Mouse (Mus musculus): ENCODE results near the gene Mdm1. TPM values are rescaled to one million over a fixed set of nuclear protein-coding genes. Genes with fewer than 3 reads are reported as not detected.

The Mdm1 gene
- polyA plus RNA-seq, 1 experiment from 2014 or later = 13.9 TPM

DNA sequence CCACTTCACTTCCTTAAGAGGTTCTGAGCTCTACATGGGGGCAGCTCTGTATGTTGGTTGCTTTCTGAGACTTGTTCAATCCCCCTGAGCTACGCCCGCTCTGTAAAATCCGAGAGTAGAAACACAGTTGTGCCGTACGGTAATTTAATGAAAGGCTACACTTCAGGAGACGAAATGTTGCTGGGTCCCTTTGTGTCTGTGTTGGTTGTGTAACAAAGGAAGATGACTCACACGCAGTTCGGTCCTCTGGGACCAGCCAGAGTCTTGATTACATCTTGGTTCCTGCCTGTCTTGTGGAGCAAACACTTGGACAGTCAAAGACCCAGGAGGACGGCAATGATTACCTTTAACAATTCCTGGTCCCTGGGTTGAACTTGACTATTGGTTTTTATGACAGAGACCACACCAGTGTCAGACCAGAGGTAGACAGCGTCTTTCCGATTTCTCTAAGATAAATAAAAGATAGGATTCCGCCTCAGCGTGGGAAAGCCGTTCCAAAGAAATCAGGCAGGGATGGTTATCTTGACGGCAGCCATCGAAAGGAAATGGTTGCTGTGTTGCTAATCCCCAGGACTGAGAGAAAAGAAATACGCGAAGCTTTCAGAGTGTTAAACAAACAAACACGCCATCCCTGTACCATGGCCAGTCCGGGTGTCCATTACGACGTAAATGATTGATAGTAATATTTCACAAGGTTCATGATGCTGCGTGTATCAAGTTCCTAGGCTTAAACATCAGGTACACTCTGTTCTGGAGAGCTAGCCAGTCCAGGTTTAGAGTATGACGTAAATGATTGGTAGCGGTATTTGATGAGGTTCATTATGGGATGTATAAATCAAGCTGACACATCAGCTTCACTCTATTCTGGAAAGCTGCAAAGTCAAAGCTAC, 20.3 kb upstream of the Mdm1 start:
- Histone ChIP-seq H3K4me1 (ENCODE audit: control insufficient read depth, insufficient read depth, low read length) (no peaks in the 10 kb centered on the region), H3K27me3 (replicated peaks; ENCODE audit: control insufficient read depth, insufficient read depth, low read length) (no peaks in the 10 kb centered on the region), H3K9me3 (ENCODE audit: control insufficient read depth, low read length) (no peaks in the 10 kb centered on the region), H3K36me3 (ENCODE audit: control insufficient read depth, insufficient read depth, low read length) (no peaks in the 10 kb centered on the region), H3K4me2 (ENCODE audit: low read depth, low read length) (no peak overlapping the region), H3K9ac (ENCODE audit: low read depth, low read length) (no peak overlapping the region), H3K27ac (ENCODE audit: low read length) (no peak overlapping the region), H3K4me3 (ENCODE audit: low read length) (no peak overlapping the region)
- WGBS = 55% methylated on average over 25 of the region's 25 CpGs
- ATAC-seq = no peak

DNA sequence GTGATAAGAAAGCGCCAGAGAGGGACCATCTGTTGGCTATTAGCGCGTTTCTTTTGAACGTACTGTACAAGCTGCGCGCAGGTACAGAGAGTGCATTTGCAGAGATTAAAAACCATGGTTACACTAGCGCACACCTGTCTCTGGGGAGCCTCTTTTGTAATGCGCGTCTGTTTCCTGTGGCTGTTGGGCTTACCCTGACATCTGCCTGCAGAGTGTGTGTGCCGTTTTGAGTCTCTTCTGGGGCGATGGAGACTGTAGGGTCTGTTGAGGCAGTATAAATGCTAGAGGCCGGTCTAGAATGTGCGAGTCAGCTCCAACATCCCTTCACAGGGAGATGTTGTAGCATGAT, 19.7 kb upstream of the Mdm1 start:
- no peaks in the 10 kb centered on the region for H3K27me3 ChIP-seq (replicated peaks; ENCODE audit: control insufficient read depth, insufficient read depth, low read length)
- H3K4me2 ChIP-seq (ENCODE audit: low read depth, low read length) = no peak overlapping the region
- H3K4me3 ChIP-seq (ENCODE audit: low read length) = no peak overlapping the region
- H3K27ac ChIP-seq (ENCODE audit: low read length) = no peak overlapping the region
- WGBS = 47% methylated on average over 13 of the region's 13 CpGs
- no peak overlapping the region for H3K9ac ChIP-seq (ENCODE audit: low read depth, low read length)
- no peaks in the 10 kb centered on the region for H3K4me1 ChIP-seq (ENCODE audit: control insufficient read depth, insufficient read depth, low read length)
- H3K9me3 ChIP-seq (ENCODE audit: control insufficient read depth, low read length) = no peaks in the 10 kb centered on the region
- no peak for ATAC-seq
- H3K36me3 ChIP-seq (ENCODE audit: control insufficient read depth, insufficient read depth, low read length) = no peaks in the 10 kb centered on the region

DNA sequence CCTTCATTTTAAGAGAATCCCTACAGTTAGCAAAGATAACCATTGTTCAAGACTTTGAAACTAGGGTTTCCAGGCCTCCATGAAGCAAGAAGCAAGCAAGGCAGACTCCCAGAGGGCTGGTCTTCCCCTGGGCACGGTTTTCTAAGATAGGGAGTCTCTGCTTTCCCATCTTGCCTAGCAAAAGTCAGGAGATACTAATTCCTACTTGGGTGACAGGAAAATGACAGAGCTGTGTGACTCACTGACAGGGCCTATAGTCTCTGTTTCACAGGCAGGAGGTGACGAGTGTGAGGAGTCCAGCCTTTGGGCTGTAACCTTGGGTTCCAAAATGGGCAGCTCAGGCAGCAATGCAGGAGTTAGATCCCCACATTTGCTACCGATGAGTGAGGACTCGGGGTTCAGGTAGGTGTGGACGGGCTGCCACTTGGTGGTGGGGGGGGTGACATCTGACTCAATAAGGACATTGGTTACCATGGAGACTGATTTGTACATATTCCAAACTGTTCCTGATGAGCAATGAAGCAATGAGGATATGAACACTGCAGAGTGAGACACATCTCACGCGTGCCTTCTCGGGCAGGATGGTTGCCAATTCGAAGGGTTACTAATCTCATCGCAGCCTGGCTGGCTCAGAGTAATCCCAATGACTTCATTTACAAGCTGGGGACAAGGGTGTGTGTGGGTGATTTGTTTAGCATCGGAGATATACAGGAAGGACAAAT, 19.0 kb upstream of the Mdm1 start:
- H3K4me3 ChIP-seq (ENCODE audit: low read length) = no peak overlapping the region
- no peaks in the 10 kb centered on the region for H3K36me3 ChIP-seq (ENCODE audit: control insufficient read depth, insufficient read depth, low read length)
- no peaks in the 10 kb centered on the region for H3K27me3 ChIP-seq (replicated peaks; ENCODE audit: control insufficient read depth, insufficient read depth, low read length)
- no peak overlapping the region for H3K27ac ChIP-seq (ENCODE audit: low read length)
- no peak overlapping the region for H3K4me2 ChIP-seq (ENCODE audit: low read depth, low read length)
- H3K9me3 ChIP-seq (ENCODE audit: control insufficient read depth, low read length) = no peaks in the 10 kb centered on the region
- 88% methylated on average over 11 of the region's 11 CpGs for WGBS
- no peak for ATAC-seq
- no peak overlapping the region for H3K9ac ChIP-seq (ENCODE audit: low read depth, low read length)
- no peaks in the 10 kb centered on the region for H3K4me1 ChIP-seq (ENCODE audit: control insufficient read depth, insufficient read depth, low read length)

DNA sequence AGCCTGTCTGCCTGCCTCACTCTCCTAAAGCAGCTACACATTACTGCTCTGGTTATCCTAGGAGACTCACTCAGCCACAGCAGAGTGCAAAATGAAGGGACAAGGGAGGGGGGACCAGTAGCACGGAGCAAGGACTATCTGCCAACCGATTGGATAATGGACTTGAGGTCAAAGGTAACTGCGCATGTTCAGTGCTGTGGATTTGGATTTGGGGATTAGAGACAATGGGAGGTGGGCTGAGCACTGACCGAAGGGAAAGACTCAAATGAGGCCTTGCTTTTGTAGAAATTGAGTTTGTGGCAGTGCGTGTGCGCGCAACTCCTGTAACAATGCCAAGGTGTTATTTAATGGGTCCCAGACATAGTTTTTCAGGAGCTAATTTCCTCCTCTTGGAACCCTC, 16.4 kb upstream of the Mdm1 start:
- WGBS = 95% methylated on average over 7 of the region's 7 CpGs
- H3K4me1 ChIP-seq (ENCODE audit: control insufficient read depth, insufficient read depth, low read length) = no peaks in the 10 kb centered on the region
- H3K27ac ChIP-seq (ENCODE audit: low read length) = no peak overlapping the region
- peaks cover 7% of the 10 kb centered on the region; the same call in 1 of the 2 replicates for H3K27me3 ChIP-seq (replicated peaks; ENCODE audit: control insufficient read depth, insufficient read depth, low read length)
- no peaks in the 10 kb centered on the region for H3K9me3 ChIP-seq (ENCODE audit: control insufficient read depth, low read length)
- ATAC-seq = no peak
- no peak overlapping the region for H3K9ac ChIP-seq (ENCODE audit: low read depth, low read length)
- H3K4me2 ChIP-seq (ENCODE audit: low read depth, low read length) = no peak overlapping the region
- no peaks in the 10 kb centered on the region for H3K36me3 ChIP-seq (ENCODE audit: control insufficient read depth, insufficient read depth, low read length)
- no peak overlapping the region for H3K4me3 ChIP-seq (ENCODE audit: low read length)

DNA sequence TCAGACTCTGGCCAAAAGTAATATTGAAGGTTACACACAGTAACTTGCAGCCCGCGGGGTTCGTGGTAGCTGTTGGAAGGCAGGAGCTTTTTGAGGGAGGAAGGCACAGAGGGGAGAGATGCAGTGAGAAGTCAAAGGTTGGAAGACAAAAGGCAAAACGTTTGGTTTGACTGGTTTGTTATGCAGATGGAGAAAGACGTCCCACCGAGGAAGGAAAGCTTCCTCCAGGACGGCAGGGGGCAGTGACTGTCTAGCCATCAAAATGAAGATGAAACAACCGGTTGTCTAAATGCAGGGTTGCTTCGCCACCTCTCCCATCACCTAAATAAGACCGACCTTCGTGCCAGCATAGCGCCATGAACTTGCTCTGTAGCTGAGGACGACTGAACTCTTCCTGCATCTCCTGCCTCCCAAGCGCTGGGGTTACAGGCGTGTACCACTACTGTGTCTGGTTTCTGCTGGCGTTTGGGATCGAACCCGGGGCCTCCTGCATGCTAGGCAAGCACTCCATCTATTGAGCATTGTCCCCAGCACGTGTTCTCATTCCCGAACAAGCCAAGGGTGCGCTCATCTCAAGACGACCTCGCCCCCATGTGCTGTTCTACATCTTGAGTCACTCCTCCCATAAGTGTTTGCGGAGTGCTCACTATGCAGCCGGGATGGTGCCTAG, 15.7 kb upstream of the Mdm1 start:
- H3K9me3 ChIP-seq (ENCODE audit: control insufficient read depth, low read length) = no peaks in the 10 kb centered on the region
- no peaks in the 10 kb centered on the region for H3K4me1 ChIP-seq (ENCODE audit: control insufficient read depth, insufficient read depth, low read length)
- 80% methylated on average over 25 of the region's 25 CpGs for WGBS
- H3K4me2 ChIP-seq (ENCODE audit: low read depth, low read length) = no peak overlapping the region
- no peak for ATAC-seq
- no peak overlapping the region for H3K9ac ChIP-seq (ENCODE audit: low read depth, low read length)
- no peak overlapping the region for H3K4me3 ChIP-seq (ENCODE audit: low read length)
- no peaks in the 10 kb centered on the region for H3K36me3 ChIP-seq (ENCODE audit: control insufficient read depth, insufficient read depth, low read length)
- H3K27ac ChIP-seq (ENCODE audit: low read length) = no peak overlapping the region
- H3K27me3 ChIP-seq (replicated peaks; ENCODE audit: control insufficient read depth, insufficient read depth, low read length) = peaks cover 7% of the 10 kb centered on the region; the same call in 1 of the 2 replicates

DNA sequence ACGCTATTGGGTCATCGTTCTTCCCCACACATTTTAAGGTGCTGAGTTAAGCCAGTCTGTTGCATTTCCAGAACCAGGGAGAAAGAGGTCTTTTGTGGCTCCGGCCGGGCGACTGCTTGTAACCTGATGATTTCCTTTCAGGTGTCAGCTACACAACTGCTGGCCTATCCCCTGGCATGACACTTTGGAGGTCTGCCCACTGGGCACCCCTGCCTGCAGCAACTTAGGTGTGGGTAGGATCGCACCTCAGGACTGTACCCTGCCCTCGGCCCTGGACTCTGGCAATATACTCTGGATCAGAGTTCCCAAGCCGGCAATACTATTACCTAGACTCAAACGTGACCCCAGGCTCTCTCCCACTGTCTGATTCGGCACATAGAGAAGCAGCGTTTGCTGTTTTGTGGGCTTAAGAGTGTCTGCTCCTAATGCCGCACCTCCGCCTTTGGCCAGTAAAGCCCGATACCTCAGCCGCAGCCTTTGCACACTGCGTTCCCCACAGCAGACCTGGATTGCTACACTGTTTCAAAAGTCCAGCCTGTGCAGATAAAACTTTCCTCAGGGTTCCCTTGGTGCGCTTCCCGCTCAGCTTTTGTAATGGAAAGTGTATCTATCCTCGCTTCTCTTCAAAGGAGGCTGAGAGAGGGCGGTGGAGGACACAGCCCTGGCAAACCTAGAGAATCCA, 12.5 kb upstream of the Mdm1 start:
- WGBS = 52% methylated on average over 20 of the region's 20 CpGs
- no peaks in the 10 kb centered on the region for H3K4me1 ChIP-seq (ENCODE audit: control insufficient read depth, insufficient read depth, low read length)
- no peaks in the 10 kb centered on the region for H3K9me3 ChIP-seq (ENCODE audit: control insufficient read depth, low read length)
- H3K9ac ChIP-seq (ENCODE audit: low read depth, low read length) = no peak overlapping the region
- ATAC-seq = no peak
- H3K36me3 ChIP-seq (ENCODE audit: control insufficient read depth, insufficient read depth, low read length) = no peaks in the 10 kb centered on the region
- H3K27me3 ChIP-seq (replicated peaks; ENCODE audit: control insufficient read depth, insufficient read depth, low read length) = peaks cover 7% of the 10 kb centered on the region; the same call in 1 of the 2 replicates
- no peak overlapping the region for H3K4me2 ChIP-seq (ENCODE audit: low read depth, low read length)
- no peak overlapping the region for H3K4me3 ChIP-seq (ENCODE audit: low read length)
- no peak overlapping the region for H3K27ac ChIP-seq (ENCODE audit: low read length)

DNA sequence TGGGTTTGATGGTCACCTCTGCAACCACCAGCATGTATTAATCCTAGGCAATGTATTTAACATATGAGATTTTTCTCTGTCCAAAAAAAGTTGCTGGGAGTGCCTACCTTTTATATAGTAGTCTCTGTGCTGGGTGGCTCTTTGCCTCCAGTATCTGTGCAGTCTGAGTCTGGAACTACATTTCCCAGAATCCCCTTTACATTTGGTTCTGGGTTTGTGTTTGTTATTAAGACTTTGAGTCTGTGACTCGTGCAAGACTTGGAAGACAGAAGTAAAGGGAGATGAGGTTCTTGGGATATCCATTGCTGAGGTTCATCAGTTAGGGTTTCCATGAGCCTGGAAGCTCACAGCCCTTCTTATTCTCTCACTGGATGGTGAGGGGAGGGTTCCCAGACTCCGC, 11.6 kb upstream of the Mdm1 start:
- Histone ChIP-seq H3K27ac (ENCODE audit: low read length) (no peak overlapping the region), H3K9me3 (ENCODE audit: control insufficient read depth, low read length) (no peaks in the 10 kb centered on the region), H3K4me3 (ENCODE audit: low read length) (no peak overlapping the region), H3K36me3 (ENCODE audit: control insufficient read depth, insufficient read depth, low read length) (no peaks in the 10 kb centered on the region), H3K9ac (ENCODE audit: low read depth, low read length) (no peak overlapping the region), H3K4me2 (ENCODE audit: low read depth, low read length) (no peak overlapping the region), H3K4me1 (ENCODE audit: control insufficient read depth, insufficient read depth, low read length) (no peaks in the 10 kb centered on the region), H3K27me3 (replicated peaks; ENCODE audit: control insufficient read depth, insufficient read depth, low read length) (peaks cover 7% of the 10 kb centered on the region; the same call in 1 of the 2 replicates)
- ATAC-seq = no peak
- WGBS = 48% methylated on average over 2 of the region's 2 CpGs

DNA sequence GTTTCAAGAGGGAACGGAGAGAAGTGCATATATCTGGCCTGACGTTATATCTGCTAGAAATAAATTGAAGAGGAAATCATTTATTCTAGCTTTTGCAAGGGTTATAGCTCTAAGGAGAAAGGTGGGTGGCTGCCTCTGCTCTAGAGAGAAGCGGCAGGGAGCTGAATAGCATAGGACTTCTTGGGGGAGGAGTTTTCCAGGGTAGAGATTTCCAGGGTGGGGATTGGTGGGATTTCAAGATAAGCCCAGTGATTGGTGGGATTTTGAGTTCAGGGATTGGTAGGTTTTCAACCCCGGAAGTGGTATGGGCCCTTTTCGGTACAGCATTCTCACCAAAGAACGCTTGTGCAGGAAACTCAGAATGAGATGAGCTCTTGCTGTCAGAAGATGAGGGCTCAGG, 8.6 kb upstream of the Mdm1 start:
- Histone ChIP-seq H3K27me3 (replicated peaks; ENCODE audit: control insufficient read depth, insufficient read depth, low read length) (peaks cover 7% of the 10 kb centered on the region; the same call in 1 of the 2 replicates), H3K4me3 (ENCODE audit: low read length) (no peak overlapping the region), H3K27ac (ENCODE audit: low read length) (no peak overlapping the region), H3K9me3 (ENCODE audit: control insufficient read depth, low read length) (no peaks in the 10 kb centered on the region), H3K9ac (ENCODE audit: low read depth, low read length) (no peak overlapping the region), H3K36me3 (ENCODE audit: control insufficient read depth, insufficient read depth, low read length) (no peaks in the 10 kb centered on the region), H3K4me2 (ENCODE audit: low read depth, low read length) (0 out of 2 replicates have a peak overlapping the region, but pooled peaks have one; percentile 3), H3K4me1 (ENCODE audit: control insufficient read depth, insufficient read depth, low read length) (no peaks in the 10 kb centered on the region)
- no peak for ATAC-seq
- WGBS = 62% methylated on average over 6 of the region's 6 CpGs

DNA sequence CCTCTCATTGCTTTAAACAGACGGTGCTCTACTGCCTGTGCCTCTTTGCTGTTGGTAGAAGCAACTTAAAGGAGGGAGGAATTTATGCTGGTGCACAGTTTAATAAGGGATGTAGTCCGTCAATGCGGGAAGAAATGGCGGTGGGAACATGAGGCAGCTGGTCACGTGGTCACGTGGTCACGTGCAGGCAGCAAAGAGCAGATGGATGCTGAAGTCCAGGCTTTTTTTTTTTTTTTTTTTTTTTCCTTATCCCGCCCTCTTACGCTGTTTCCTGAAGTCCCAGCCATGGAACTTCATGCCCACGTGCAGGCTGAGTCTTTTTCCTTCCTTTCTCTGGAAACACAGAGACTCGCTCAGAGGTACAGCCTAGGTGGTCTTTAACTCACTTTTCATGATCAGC, 3.1 kb upstream of the Mdm1 start:
- Histone ChIP-seq H3K4me1 (ENCODE audit: control insufficient read depth, insufficient read depth, low read length) (0 out of 2 replicates have a peak, but pooled peaks cover 2% of the 10 kb centered on the region), H3K4me3 (ENCODE audit: low read length) (no peak overlapping the region), H3K27me3 (replicated peaks; ENCODE audit: control insufficient read depth, insufficient read depth, low read length) (no peaks in the 10 kb centered on the region), H3K27ac (ENCODE audit: low read length) (no peak overlapping the region), H3K36me3 (ENCODE audit: control insufficient read depth, insufficient read depth, low read length) (no peaks in the 10 kb centered on the region), H3K4me2 (ENCODE audit: low read depth, low read length) (no peak overlapping the region), H3K9ac (ENCODE audit: low read depth, low read length) (no peak overlapping the region), H3K9me3 (ENCODE audit: control insufficient read depth, low read length) (no peaks in the 10 kb centered on the region)
- 91% methylated on average over 11 of the region's 11 CpGs for WGBS
- no peak for ATAC-seq
